23 mouse cellular contexts compared by ENCODE assay signal in the genomic region with DNA sequence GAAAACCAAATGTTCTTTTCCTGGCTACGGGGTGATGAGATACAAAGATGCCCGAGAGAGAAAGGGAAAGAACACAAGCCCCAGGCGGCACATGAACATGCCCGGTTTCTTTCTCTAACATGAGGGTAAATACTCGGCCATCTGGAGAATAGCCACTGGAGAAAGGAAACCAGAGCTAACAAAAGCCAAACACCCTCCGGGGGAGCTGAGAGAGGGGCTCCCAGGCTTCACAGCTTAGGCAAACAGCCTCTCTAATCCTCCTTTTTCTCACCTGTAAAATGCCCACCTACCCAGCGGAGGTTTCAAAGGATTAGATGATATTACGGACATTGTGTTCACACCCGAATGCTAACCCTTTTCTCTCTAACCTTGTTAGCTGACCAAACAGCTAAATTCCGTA. TPM values are rescaled to one million over a fixed set of nuclear protein-coding genes. Genes with fewer than 3 reads are reported as not detected.
DNase-seq lines count a peak whose midpoint lies in the region; ATAC-seq and TF ChIP-seq lines count a peak whose summit lies in the region.
"Had no signal": no experiment of that assay in that cellular context is flagged by ENCODE, and none has a peak within 500 bp of the region (broad histone marks: within the 10 kb centered on the region; RNA-seq: fewer than 3 reads in every experiment).

No protein-coding gene starts in this region.

- DNase-seq in embryo, embryonic 10.5 days (ENCODE audit: low spot score), result peak; percentile 14
- no peak for DNase-seq in embryo, embryonic 10 days (ENCODE audit: low spot score)
- DNase-seq in heart, adult 11 months, result peak; percentile 71
- DNase-seq in heart, postnatal 4 days, result no peak
- no peak for DNase-seq in layer of hippocampus, adult 2 months (ENCODE audit: low spot score in 2 of 2)
- no peak for DNase-seq in layer of hippocampus, adult 9-11 months
- DNase-seq in midbrain, embryonic 11.5 days (ENCODE audit: low spot score, missing footprints), result peak; percentile 67
- DNase-seq in midbrain, postnatal 0 days (ENCODE audit: low spot score), result no peak
- DNase-seq: adrenal gland, adult 2 months; adrenal gland, adult 8-10 months; adrenal gland, postnatal 10 days; adrenal gland, postnatal 14 days; adrenal gland, postnatal 25 days; adrenal gland, postnatal 36 days; B cell, adult 2 months; cerebellum, adult 11 months; cerebellum, adult 11-12 months had no signal

- TF ChIP-seq CTCF in layer of hippocampus, adult 2 months (conservative IDR thresholded peaks at IDR 0.05), result no peak
- TF ChIP-seq CTCF in midbrain, postnatal 0 days (IDR thresholded peaks at IDR 0.05), result no peak

- no peak overlapping the region for H3K4me3 ChIP-seq in layer of hippocampus, adult 2 months
- H3K4me3 ChIP-seq in midbrain, embryonic 11.5 days (ENCODE audit: low read depth, low read length), result no peak overlapping the region
- no peak overlapping the region for H3K4me3 ChIP-seq in midbrain, postnatal 0 days (ENCODE audit: low read depth, low read length)

- no peaks in the 10 kb centered on the region; the same call in 1 of the 2 replicates for H3K9me3 ChIP-seq in midbrain, embryonic 11.5 days (ENCODE audit: control insufficient read depth, low read length)
- no peaks in the 10 kb centered on the region for H3K9me3 ChIP-seq in midbrain, postnatal 0 days (ENCODE audit: low read length)
- H3K9me3 ChIP-seq: G1E had no signal

- H3K27me3 ChIP-seq in midbrain, embryonic 11.5 days (ENCODE audit: control insufficient read depth, insufficient read depth, low read length), result no peaks in the 10 kb centered on the region
- H3K27me3 ChIP-seq in midbrain, postnatal 0 days (ENCODE audit: insufficient read depth, low read length), result no peaks in the 10 kb centered on the region
- H3K27me3 ChIP-seq: CH12.LX, Patski had no signal

- peaks cover 4% of the 10 kb centered on the region; the same call in 1 of the 2 replicates for H3K36me3 ChIP-seq in midbrain, embryonic 11.5 days (ENCODE audit: control insufficient read depth, insufficient read depth, low read length)
- no peaks in the 10 kb centered on the region; the same call in 1 of the 2 replicates for H3K36me3 ChIP-seq in midbrain, postnatal 0 days (ENCODE audit: insufficient read depth, low read length)

- no peak for ATAC-seq in midbrain, embryonic 11.5 days (ENCODE audit: low FRiP score)
- no peak for ATAC-seq in midbrain, postnatal 0 days (ENCODE audit: low FRiP score)
- ATAC-seq: activated CD4-positive, CD25-positive, alpha-beta regulatory T cell, adult 4 months; CD4-positive, CD25-positive, alpha-beta regulatory T cell, adult 4 months; Patski had no signal

- H3K4me2 ChIP-seq in midbrain, embryonic 11.5 days, result no peak overlapping the region
- no peak overlapping the region for H3K4me2 ChIP-seq in midbrain, postnatal 0 days (ENCODE audit: low read depth, low read length, poor library complexity, severe bottlenecking)

- no peaks in the 10 kb centered on the region for H3K4me1 ChIP-seq in midbrain, embryonic 11.5 days (ENCODE audit: control insufficient read depth, insufficient read depth, low read length)
- H3K4me1 ChIP-seq in midbrain, postnatal 0 days (ENCODE audit: insufficient read depth, low read length), result no peaks in the 10 kb centered on the region

- H3K9ac ChIP-seq in midbrain, embryonic 11.5 days (ENCODE audit: low read length), result no peak overlapping the region
- no peak overlapping the region for H3K9ac ChIP-seq in midbrain, postnatal 0 days (replicated peaks; ENCODE audit: low read length, poor library complexity, severe bottlenecking)

- WGBS in midbrain, embryonic 11.5 days, result 74% methylated on average over 10 of the region's 10 CpGs
- 73% methylated on average over 10 of the region's 10 CpGs for WGBS in midbrain, postnatal 0 days

- peak overlapping the region; percentile 44 for H3K27ac ChIP-seq in layer of hippocampus, adult 2 months
- H3K27ac ChIP-seq in midbrain, embryonic 11.5 days (ENCODE audit: low read depth, low read length), result no peak overlapping the region
- H3K27ac ChIP-seq in midbrain, postnatal 0 days (ENCODE audit: low read depth, low read length), result no peak overlapping the region

RNA-seq across cellular contexts. Expression of a gene that starts 16.2 kb away (rescaled TPM):
- total RNA-seq in heart, postnatal 4 days (2021), result 1 to 10 TPM; 6.4 to 7.5 TPM
- 10 to 100 TPM; 28.4 to 34.7 TPM for total RNA-seq in layer of hippocampus, adult 2 months (2021)
- 17.0 and 17.1 TPM in 2 replicates for polyA plus RNA-seq in midbrain, embryonic 11.5 days (2014; fragmentation: Nextera tagmentation; extraction: Ambion mirVana)
- 4.1 and 6.0 TPM in 2 replicates for total RNA-seq in midbrain, postnatal 0 days (2014; rRNA removed)
- 1.4 and 1.6 TPM in 2 replicates for polyA plus RNA-seq in midbrain, postnatal 0 days (2015; fragmentation: Nextera tagmentation; extraction: Ambion mirVana)

RNA-seq across cellular contexts. Expression of a gene that starts 39.4 kb away (rescaled TPM):
- total RNA-seq in heart, postnatal 4 days (2021), result 10 to 100 TPM; 17.6 to 17.7 TPM
- total RNA-seq in layer of hippocampus, adult 2 months (2021), result 10 to 100 TPM; 20.6 to 23.3 TPM
- 93.1 and 98.3 TPM in 2 replicates for polyA plus RNA-seq in midbrain, embryonic 11.5 days (2014; fragmentation: Nextera tagmentation; extraction: Ambion mirVana)
- 71.4 and 86.4 TPM in 2 replicates for total RNA-seq in midbrain, postnatal 0 days (2014; rRNA removed)
- 38.2 and 39.1 TPM in 2 replicates for polyA plus RNA-seq in midbrain, postnatal 0 days (2015; fragmentation: Nextera tagmentation; extraction: Ambion mirVana)

RNA-seq across cellular contexts. Expression of a gene that starts 39.6 kb away (rescaled TPM):
- total RNA-seq in heart, postnatal 4 days (2021), result under 1 TPM; 0.09 to 0.12 TPM
- under 1 TPM; 0.29 to 0.41 TPM for total RNA-seq in layer of hippocampus, adult 2 months (2021)
- polyA plus RNA-seq in midbrain, embryonic 11.5 days (2014; fragmentation: Nextera tagmentation; extraction: Ambion mirVana), result 0.08 and 0.30 TPM in 2 replicates
- total RNA-seq in midbrain, postnatal 0 days (2014; rRNA removed), result 0.60 TPM in 1 of 2 replicates, not detected in the other
- polyA plus RNA-seq in midbrain, postnatal 0 days (2015; fragmentation: Nextera tagmentation; extraction: Ambion mirVana), result 0.22 and 0.25 TPM in 2 replicates
- total RNA-seq: adrenal gland, postnatal 25 days; adrenal gland, postnatal 36 days; ES-E14 had no signal
- polyA plus RNA-seq: activated CD4-positive, CD25-positive, alpha-beta regulatory T cell, adult 4 months; CD4-positive, CD25-positive, alpha-beta regulatory T cell, adult 4 months; G1E had no signal

RNA-seq across cellular contexts. Expression of a gene that starts 51.9 kb away (rescaled TPM):
- total RNA-seq in heart, postnatal 4 days (2021), result 100 to 1,000 TPM; 211 to 228 TPM
- 10 to 100 TPM; 72.9 to 73.9 TPM for total RNA-seq in layer of hippocampus, adult 2 months (2021)
- 106 and 115 TPM in 2 replicates for polyA plus RNA-seq in midbrain, embryonic 11.5 days (2014; fragmentation: Nextera tagmentation; extraction: Ambion mirVana)
- total RNA-seq in midbrain, postnatal 0 days (2014; rRNA removed), result 64.7 and 86.4 TPM in 2 replicates
- polyA plus RNA-seq in midbrain, postnatal 0 days (2015; fragmentation: Nextera tagmentation; extraction: Ambion mirVana), result 64.0 and 68.6 TPM in 2 replicates

Comparison
In these comparisons a context has a peak if more than half of its experiments do, and no peak if none do; other contexts are left out.
1. DNase-seq: peak in embryo, embryonic 10.5 days (single experiment), heart, adult 11 months (single experiment) and midbrain, embryonic 11.5 days (single experiment); none in embryo, embryonic 10 days (single experiment), heart, postnatal 4 days (single experiment), layer of hippocampus, adult 2 months (0 of 2), layer of hippocampus, adult 9-11 months (single experiment) and midbrain, postnatal 0 days (single experiment).